Mouse (Mus musculus): ENCODE measurements around the gene Crnkl1. TPM values are rescaled to one million over a fixed set of nuclear protein-coding genes. Genes with fewer than 3 reads are reported as not detected.
"Not testable (repeated sequence)": the region's sequence is repeated elsewhere in the genome, so short reads cannot be mapped to it uniquely, and the experiment has no call there.

Crnkl1 gene
- polyA plus RNA-seq, 1 experiment from 2014 or later, result 27.6 TPM

- no peak overlapping the region for H3K4me2 ChIP-seq (replicated peaks; ENCODE audit: low read depth, low read length)
- H3K27ac ChIP-seq (ENCODE audit: low read length), result no peak overlapping the region
- no peaks in the 10 kb centered on the region for H3K9me3 ChIP-seq (ENCODE audit: low read length)
- no peaks in the 10 kb centered on the region for H3K4me1 ChIP-seq (ENCODE audit: insufficient read depth, low read length)
- no peaks in the 10 kb centered on the region for H3K36me3 ChIP-seq (ENCODE audit: insufficient read depth, low read length)
- ATAC-seq (ENCODE audit: low FRiP score, low TSS enrichment), result no peak
- H3K27me3 ChIP-seq (ENCODE audit: insufficient read depth, low read length), result no peaks in the 10 kb centered on the region
- H3K4me3 ChIP-seq (ENCODE audit: low read length), result no peak overlapping the region
- H3K9ac ChIP-seq (replicated peaks; ENCODE audit: low read length), result no peak overlapping the region
- 59% methylated on average over 3 of the region's 3 CpGs for WGBS
Measured at GRCm38 (mm10) chr2:145941403-145941802, 6.6 kb upstream of the Crnkl1 start.

- Histone ChIP-seq H3K36me3 (ENCODE audit: insufficient read depth, low read length) (peaks cover 1% of the 10 kb centered on the region; the same call in 1 of the 2 replicates), H3K9ac (replicated peaks; ENCODE audit: low read length) (no peak overlapping the region), H3K27me3 (ENCODE audit: insufficient read depth, low read length) (no peaks in the 10 kb centered on the region), H3K9me3 (ENCODE audit: low read length) (no peaks in the 10 kb centered on the region), H3K4me1 (ENCODE audit: insufficient read depth, low read length) (peaks cover 10% of the 10 kb centered on the region), H3K27ac (ENCODE audit: low read length) (no peak overlapping the region), H3K4me2 (replicated peaks; ENCODE audit: low read depth, low read length) (no peak overlapping the region), H3K4me3 (ENCODE audit: low read length) (no peak overlapping the region)
- no peak for ATAC-seq (ENCODE audit: low FRiP score, low TSS enrichment)
- 79% methylated on average over 8 of the region's 8 CpGs for WGBS
Measured at GRCm38 (mm10) chr2:145936975-145937374, 2.2 kb upstream of the Crnkl1 start.

GRCm38 (mm10) chr2:145920941-145921650 lies 13.7 kb downstream of the Crnkl1 start:
- Histone ChIP-seq H3K9me3 (ENCODE audit: low read length) (no peaks in the 10 kb centered on the region), H3K4me2 (replicated peaks; ENCODE audit: low read depth, low read length) (no peak overlapping the region), H3K27me3 (ENCODE audit: insufficient read depth, low read length) (no peaks in the 10 kb centered on the region), H3K27ac (ENCODE audit: low read length) (no peak overlapping the region), H3K36me3 (ENCODE audit: insufficient read depth, low read length) (peaks cover 48% of the 10 kb centered on the region), H3K4me3 (ENCODE audit: low read length) (no peak overlapping the region), H3K4me1 (ENCODE audit: insufficient read depth, low read length) (no peaks in the 10 kb centered on the region), H3K9ac (replicated peaks; ENCODE audit: low read length) (no peak overlapping the region)
- WGBS, result 82% methylated on average over 8 of the region's 8 CpGs
- ATAC-seq (ENCODE audit: low FRiP score, low TSS enrichment), result no peak

GRCm38 (mm10) chr2:145905884-145906283 lies 28.9 kb downstream of the Crnkl1 start:
- 64% methylated on average over 4 of the region's 4 CpGs for WGBS
- H3K9ac ChIP-seq (replicated peaks; ENCODE audit: low read length); H3K4me2 ChIP-seq (replicated peaks; ENCODE audit: low read depth, low read length); H3K9me3 ChIP-seq (ENCODE audit: low read length); H3K27ac ChIP-seq (ENCODE audit: low read length); H3K4me3 ChIP-seq (ENCODE audit: low read length); ATAC-seq (ENCODE audit: low FRiP score, low TSS enrichment); H3K27me3 ChIP-seq (ENCODE audit: insufficient read depth, low read length); H3K36me3 ChIP-seq (ENCODE audit: insufficient read depth, low read length): not testable (repeated sequence)
- peaks cover 17% of the 10 kb centered on the region for H3K4me1 ChIP-seq (ENCODE audit: insufficient read depth, low read length)

DNA sequence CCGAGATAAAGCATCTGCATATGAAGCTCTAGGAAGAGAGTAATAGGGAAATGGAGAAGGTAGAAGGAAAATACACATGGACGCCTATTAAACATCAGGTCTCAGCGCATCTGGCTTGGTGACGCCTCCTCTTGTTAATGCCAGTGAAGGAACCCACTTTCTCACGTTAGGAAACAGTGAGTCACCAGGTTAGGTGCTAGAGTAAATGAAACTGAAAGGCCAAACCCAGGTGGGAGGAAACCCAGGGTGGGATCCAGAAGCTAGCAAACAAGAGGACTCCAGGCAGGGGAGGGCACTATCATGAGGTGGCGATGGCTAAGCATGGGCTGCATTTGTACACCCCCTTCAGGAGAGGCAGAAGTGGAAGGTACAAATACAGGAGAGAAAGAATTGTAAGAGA lies 29.7 kb downstream of the Crnkl1 start:
- Histone ChIP-seq H3K27me3 (ENCODE audit: insufficient read depth, low read length) (no peaks in the 10 kb centered on the region), H3K27ac (ENCODE audit: low read length) (no peak overlapping the region), H3K4me1 (ENCODE audit: insufficient read depth, low read length) (peaks cover 17% of the 10 kb centered on the region), H3K4me2 (replicated peaks; ENCODE audit: low read depth, low read length) (no peak overlapping the region), H3K4me3 (ENCODE audit: low read length) (no peak overlapping the region), H3K36me3 (ENCODE audit: insufficient read depth, low read length) (0 out of 2 replicates have a peak, but pooled peaks cover 4% of the 10 kb centered on the region), H3K9ac (replicated peaks; ENCODE audit: low read length) (no peak overlapping the region), H3K9me3 (ENCODE audit: low read length) (no peaks in the 10 kb centered on the region)
- no peak for ATAC-seq (ENCODE audit: low FRiP score, low TSS enrichment)
- WGBS, result 82% methylated on average over 6 of the region's 6 CpGs

- Histone ChIP-seq H3K36me3 (ENCODE audit: insufficient read depth, low read length) (no peaks in the 10 kb centered on the region), H3K4me1 (ENCODE audit: insufficient read depth, low read length) (peaks cover 17% of the 10 kb centered on the region), H3K9me3 (ENCODE audit: low read length) (no peaks in the 10 kb centered on the region), H3K27ac (ENCODE audit: low read length) (peak overlapping the region; percentile 2; the same call in 1 of the 2 replicates), H3K4me2 (replicated peaks; ENCODE audit: low read depth, low read length) (peak overlapping the region; percentile 59), H3K4me3 (ENCODE audit: low read length) (peak overlapping the region; percentile 87), H3K27me3 (ENCODE audit: insufficient read depth, low read length) (no peaks in the 10 kb centered on the region), H3K9ac (replicated peaks; ENCODE audit: low read length) (peak overlapping the region; percentile 95)
- 19% methylated on average over 12 of the region's 12 CpGs for WGBS
- ATAC-seq (ENCODE audit: low FRiP score, low TSS enrichment), result 0 out of 2 replicates have a peak, but pooled peaks have one; percentile 7
Measured at GRCm38 (mm10) chr2:145903983-145904616, 30.7 kb downstream of the Crnkl1 start.

GRCm38 (mm10) chr2:145903061-145903901 lies 31.5 kb downstream of the Crnkl1 start:
- H3K4me1 ChIP-seq (ENCODE audit: insufficient read depth, low read length), result peaks cover 17% of the 10 kb centered on the region
- H3K27me3 ChIP-seq (ENCODE audit: insufficient read depth, low read length), result no peaks in the 10 kb centered on the region
- WGBS, result under 1% methylated on average over 66 of the region's 68 CpGs
- H3K4me2 ChIP-seq (replicated peaks; ENCODE audit: low read depth, low read length), result peak overlapping the region; percentile 59
- peak overlapping the region; percentile 95 for H3K9ac ChIP-seq (replicated peaks; ENCODE audit: low read length)
- H3K4me3 ChIP-seq (ENCODE audit: low read length), result peak overlapping the region; percentile 87
- H3K36me3 ChIP-seq (ENCODE audit: insufficient read depth, low read length), result no peaks in the 10 kb centered on the region
- H3K9me3 ChIP-seq (ENCODE audit: low read length), result no peaks in the 10 kb centered on the region
- peak overlapping the region; percentile 95 for H3K27ac ChIP-seq (ENCODE audit: low read length)
- peak; percentile 97 for ATAC-seq (ENCODE audit: low FRiP score, low TSS enrichment)

DNA sequence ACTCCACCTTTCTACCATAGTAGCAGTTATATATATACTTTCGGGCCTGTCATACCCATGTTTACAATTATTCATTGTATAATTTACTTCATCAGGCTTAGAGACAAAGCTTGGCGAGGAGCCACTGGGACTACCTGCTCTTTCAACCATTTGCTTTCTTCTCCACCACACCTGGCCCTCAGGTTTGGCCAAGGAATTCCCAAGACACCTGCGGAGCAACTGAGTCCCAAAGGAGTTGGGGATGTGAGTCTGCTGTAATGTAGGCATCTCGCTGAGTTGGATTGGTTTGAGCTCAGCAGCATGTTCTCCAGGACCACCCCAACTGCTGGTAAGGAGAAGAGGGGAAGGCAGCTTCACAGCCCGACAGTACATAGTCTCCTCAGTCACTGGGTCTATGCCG lies 33.0 kb downstream of the Crnkl1 start, which contains the start of gene Naa20:
Gene Naa20 (plus strand): TSS at position 239 of the 400 bp plus-strand sequence.
- Histone ChIP-seq H3K4me3 (ENCODE audit: low read length) (peak within 1 kb of the TSS; percentile 87), H3K9ac (replicated peaks; ENCODE audit: low read length) (no peak within 1 kb of the TSS; the same call in 1 of the 2 replicates), H3K4me1 (ENCODE audit: insufficient read depth, low read length) (peaks cover 17% of the 10 kb centered on the region), H3K27me3 (ENCODE audit: insufficient read depth, low read length) (no peaks in the 10 kb centered on the region), H3K9me3 (ENCODE audit: low read length) (no peaks in the 10 kb centered on the region), H3K27ac (ENCODE audit: low read length) (no peak within 1 kb of the TSS), H3K36me3 (ENCODE audit: insufficient read depth, low read length) (no peaks in the 10 kb centered on the region), H3K4me2 (replicated peaks; ENCODE audit: low read depth, low read length) (peak within 1 kb of the TSS; percentile 44)
- ATAC-seq (ENCODE audit: low FRiP score, low TSS enrichment), result no peak
- WGBS, result 86% methylated on average over 6 of the region's 6 CpGs

GRCm38 (mm10) chr2:145900318-145900717 lies 34.5 kb downstream of the Crnkl1 start:
- WGBS, result 80% methylated on average over 7 of the region's 8 CpGs
- peaks cover 14% of the 10 kb centered on the region for H3K4me1 ChIP-seq (ENCODE audit: insufficient read depth, low read length)
- not testable (repeated sequence) for H3K4me2 ChIP-seq (replicated peaks; ENCODE audit: low read depth, low read length); H3K27ac ChIP-seq (ENCODE audit: low read length); H3K4me3 ChIP-seq (ENCODE audit: low read length); H3K9ac ChIP-seq (replicated peaks; ENCODE audit: low read length); ATAC-seq (ENCODE audit: low FRiP score, low TSS enrichment); H3K9me3 ChIP-seq (ENCODE audit: low read length); H3K36me3 ChIP-seq (ENCODE audit: insufficient read depth, low read length); H3K27me3 ChIP-seq (ENCODE audit: insufficient read depth, low read length)
